Mouse (Mus musculus) left cerebral cortex, postnatal 36 days (tissue): ENCODE measurements around the gene Erlec1. TPM values are rescaled to one million over a fixed set of nuclear protein-coding genes. Genes with fewer than 3 reads are reported as not detected.

Source experiments
- DNase-seq, 2 experiments: peaks; one replicate each; pipeline ENCODE4 v3.0.0; 2021 to 2022; ENCODE audit warnings: low spot score in 2 of 2, mixed read lengths in 1 of 2
- intact Hi-C: fragments of 180-260 bp; cut with DNase I; formaldehyde crosslinking; loops from one replicate; pipeline ENCODE4 v1.15.1; 2025
- total RNA-seq, 2 experiments: library from RNA; stranded (reverse); gene quantifications; 2 replicates each; pipeline ENCODE4 v1.2.3; 2021

The Erlec1 gene
- 10 to 100 TPM; 62.5 to 62.6 TPM for total RNA-seq

DNA sequence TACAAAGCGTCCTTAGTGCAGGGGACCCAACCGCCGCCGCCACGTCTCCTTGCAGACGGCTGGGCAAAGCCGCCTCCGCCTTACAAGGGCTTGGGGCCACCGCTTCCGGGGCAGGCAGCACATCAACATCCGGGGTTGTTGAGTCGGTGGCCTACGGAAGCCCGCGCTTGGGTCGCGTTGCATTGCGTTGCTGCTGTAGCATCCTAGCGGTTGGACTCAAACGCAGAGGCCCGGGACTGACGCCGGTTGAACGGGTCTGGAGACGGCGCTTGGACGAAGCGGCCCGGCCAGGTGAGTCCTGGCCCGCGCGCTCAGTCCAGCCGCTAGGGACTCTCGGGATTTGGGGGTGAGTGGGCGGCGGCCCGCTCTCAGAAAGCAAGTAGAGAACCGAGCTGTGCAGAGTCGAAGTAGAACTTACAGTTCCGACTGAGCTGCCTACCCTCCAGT is at the start of gene Erlec1:
TSS of gene Erlec1 (minus strand) at position 57 of the 447 bp plus-strand sequence.
- intact Hi-C loops = loop anchor here (2.0 kb wide), 1 partner anchor 32 kb away; the partner anchor contains the start of gene Chac2
- DNase-seq = peak; percentile 90 to 92

DNA sequence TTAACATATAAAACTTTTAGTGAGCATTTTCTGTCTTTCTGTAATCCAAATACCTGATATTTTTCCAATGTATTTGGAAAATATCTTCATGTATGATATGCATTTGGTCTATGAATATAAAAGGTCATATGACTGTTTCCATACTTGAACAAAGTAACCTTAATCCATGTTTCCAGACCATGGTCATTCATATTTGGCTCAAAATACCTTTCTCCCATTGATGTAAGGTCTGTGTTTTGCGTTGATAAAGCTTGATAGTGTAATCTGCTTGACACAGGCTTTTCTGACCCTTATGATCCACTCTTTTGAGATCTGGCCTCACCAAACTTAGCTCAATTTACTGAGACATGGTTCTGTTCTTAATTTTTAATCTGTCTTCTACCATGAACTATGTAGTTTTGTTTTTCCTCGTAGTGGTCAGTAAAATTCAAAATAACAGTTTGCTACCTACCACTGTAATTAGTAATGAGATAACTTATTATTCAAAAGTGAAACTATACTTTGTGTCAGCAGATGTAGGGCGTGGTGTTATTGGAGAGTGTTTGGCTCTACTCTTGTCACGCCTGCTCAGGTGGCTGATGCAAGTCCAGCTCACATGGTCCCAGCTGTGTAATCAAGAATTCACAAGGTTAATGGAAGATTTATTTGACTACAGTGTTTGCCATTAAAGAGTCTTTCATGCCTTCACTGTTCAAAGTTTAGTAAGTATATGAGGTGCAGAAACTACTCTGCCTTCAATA is 47.2 kb upstream of the Erlec1 start:
- no peak for DNase-seq
- intact Hi-C loops = no loop called here

DNA sequence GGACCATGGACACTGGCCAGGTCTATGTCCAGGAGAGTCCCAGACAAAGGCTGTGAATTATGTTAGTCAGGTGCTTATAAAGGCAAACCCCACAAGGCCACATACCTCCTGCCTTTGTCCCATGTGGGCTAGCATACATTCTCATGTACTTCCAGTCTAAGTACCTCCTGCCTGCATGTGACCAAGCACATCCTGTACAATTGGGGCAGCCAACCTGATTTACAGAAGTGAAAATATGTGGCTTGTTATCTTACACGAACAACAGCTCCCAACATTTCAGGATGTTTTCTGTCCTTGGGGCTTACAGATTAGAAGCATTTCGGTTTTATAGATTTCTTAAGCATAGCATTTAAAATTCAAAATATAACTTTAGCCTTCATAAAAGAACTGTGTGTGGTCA is 45.9 kb upstream of the Erlec1 start:
- intact Hi-C loops = no loop called here
- no peak for DNase-seq

DNA sequence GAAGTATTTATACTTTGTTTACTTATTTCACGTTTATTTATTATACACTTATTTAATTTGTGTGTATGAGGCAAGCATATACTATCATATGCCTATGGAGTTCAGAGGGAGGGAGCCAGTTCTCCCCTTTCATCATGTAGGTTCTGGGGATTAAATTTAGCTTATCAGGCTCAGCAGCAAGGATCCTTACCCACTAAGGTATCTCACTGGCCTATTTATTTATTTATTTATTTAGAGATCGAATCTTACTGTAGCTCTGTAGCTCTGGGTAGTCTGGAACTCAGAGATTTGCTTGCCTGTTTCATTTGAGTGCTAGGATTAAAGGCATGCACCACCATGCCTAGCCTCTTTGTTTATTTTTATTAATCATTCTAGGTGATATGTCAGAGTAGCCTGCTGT is 44.6 kb upstream of the Erlec1 start:
- no peak for DNase-seq
- intact Hi-C loops = no loop called here

GRCm38 (mm10) chr11:30998199-30998598 is 44.1 kb upstream of the Erlec1 start:
- DNase-seq = no peak
- intact Hi-C loops = no loop called here

DNA sequence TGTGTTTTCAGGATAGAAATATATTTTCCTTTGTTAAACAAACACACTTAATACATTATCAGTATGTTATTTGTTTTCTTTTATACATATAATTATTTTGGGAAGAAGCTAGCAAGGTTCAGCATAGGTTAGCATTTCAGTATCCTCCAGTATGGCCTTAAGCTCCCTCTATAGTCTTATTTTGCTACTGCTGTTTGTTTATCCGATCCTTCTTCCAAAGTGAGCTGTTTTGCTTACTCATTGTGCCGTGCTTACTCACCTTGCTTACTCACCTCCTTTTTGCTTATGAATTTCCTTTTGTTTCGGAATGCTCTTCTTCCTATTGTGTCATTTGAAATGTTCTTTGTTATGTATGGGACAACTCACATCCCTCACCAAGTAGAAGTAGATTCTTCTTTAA is 42.5 kb upstream of the Erlec1 start:
- no peak for DNase-seq
- intact Hi-C loops = no loop called here

DNA sequence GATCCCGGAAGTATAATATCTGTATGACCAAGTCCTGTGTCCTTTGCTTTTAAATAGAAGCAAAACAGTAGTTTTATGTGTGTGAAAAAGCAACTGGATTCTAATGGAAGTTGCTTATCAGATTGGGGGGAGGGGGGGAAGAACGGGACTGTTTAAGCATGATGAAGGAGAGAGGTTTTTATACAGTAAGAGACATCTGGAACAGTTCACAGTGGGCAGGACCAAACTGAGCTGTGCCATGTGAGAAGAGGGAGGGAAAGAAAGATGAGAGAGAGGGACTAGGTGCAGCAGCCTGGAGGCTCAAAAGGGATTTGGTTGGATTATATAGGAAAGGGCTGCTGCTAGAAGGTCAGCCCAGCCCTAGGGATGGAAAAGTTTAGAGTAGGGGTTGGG is 32.5 kb upstream of the Erlec1 start:
- intact Hi-C loops = loop anchor here (2.0 kb wide), 1 partner anchor 32 kb away; the partner anchor contains the start of gene Erlec1
- no peak for DNase-seq

DNA sequence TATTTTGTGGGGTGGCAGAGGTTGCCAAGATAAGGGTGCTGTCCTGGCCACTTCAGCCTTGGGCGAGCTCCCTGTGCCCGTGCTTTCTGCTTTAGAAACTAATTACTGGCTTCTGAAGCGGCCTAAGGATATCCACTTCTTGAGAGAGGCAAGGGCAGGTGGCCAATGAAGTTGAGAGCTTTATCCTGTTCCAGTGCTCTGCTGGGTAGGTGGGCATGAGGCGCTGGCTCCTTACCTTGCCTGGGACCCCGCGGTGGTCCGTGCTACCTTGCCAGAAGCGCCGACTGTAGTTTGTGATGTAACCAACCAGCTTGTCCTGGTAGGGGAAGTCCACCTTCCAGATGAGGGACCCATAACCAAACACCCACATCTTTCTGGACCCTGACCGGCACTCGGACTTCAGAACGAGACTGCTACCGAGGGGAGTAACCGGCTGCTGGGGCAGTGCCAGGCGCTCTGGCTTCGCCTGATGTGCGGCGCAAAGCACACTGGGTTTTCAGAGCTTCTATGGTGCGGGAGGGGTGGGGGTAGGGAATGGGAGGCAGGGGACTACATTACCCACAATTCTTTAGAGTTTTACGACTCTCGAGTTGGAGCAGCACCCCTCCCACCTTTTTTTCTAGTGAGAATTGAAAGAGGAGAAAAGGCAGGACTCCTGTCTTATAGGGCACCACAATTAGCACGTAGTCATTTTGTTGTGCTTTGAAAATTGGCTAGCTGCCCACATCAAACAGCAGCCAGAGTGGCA is 31.9 kb upstream of the Erlec1 start, which contains the start of gene Chac2:
TSS of gene Chac2 (minus strand) at position 474 of the 748 bp plus-strand sequence.
- intact Hi-C loops = loop anchor here (2.0 kb wide), 1 partner anchor 31 kb away; the partner anchor contains the start of gene Erlec1
- DNase-seq = peak; percentile 86

- intact Hi-C loops = no loop called here
- no peak for DNase-seq
These were observed 31.1 kb upstream of the Erlec1 start for GRCm38 (mm10) chr11:30985237-30985636.

- DNase-seq = peak; percentile 30
- intact Hi-C loops = loop anchor here (2.0 kb wide), 1 partner anchor 33 kb away; the partner anchor contains the start of gene Chac2
These were observed 523 bp downstream of the Erlec1 start for GRCm38 (mm10) chr11:30953469-30954154.

DNA sequence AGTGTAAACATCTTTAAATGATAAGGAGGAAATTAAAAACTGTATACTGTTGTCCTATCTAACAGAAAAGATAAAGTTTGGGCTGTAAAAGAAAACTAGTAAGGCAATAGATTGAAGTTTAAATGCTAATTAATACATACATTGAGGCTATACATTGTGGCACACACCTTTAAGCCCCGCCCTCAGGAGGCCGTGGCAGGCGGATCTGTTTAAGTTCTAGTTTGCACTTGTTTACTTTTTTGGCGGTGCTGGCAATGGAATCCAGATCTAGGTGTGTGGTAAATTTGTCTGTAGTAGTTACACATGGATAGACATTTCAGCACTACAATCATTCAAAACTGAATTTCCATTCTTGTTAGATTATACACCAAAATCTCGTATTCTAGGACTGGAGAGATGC is 1.3 kb downstream of the Erlec1 start:
- no peak for DNase-seq
- intact Hi-C loops = no loop called here

DNA sequence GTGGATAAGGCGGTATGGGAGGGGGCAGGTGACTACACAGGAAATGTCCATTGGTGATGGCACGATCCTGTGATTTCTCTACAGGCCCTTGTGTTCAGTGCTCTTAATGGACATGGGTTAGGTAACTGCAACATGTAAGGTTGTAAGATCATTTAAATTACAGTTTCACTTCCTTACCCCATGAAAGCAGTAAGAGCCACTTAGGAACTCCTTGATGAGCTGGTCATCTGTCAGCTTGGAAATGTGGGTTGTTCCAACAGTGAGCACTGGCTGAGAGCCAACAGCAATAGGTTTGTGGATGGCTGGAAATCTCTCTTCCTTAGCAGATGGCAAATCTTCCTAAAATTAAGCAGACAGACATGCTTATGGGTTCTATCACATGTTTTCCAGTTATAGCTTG is 10.6 kb downstream of the Erlec1 start:
- DNase-seq = no peak
- intact Hi-C loops = no loop called here

DNA sequence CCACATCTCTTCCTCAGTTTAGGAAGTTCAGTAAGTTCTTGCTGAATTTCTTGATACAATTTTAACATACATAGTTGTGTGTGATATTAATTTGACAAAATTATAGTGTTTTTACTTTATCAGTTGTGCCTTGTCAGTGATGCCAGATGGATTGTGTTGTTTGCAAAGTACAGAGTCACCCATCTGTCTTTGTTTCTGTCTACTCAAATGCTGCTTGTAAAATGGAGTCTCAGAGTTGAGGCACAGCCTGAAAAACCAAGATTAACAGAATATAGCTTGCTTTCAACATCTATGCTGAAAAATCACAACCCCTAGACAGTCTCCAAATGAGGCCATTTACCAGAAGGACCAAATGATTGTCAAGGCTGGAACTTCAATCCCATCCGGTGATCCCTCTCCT is 25.6 kb downstream of the Erlec1 start:
- DNase-seq = no peak
- intact Hi-C loops = no loop called here

- intact Hi-C loops = no loop called here
- DNase-seq = no peak
These were observed 26.1 kb downstream of the Erlec1 start for GRCm38 (mm10) chr11:30928079-30928478.

DNA sequence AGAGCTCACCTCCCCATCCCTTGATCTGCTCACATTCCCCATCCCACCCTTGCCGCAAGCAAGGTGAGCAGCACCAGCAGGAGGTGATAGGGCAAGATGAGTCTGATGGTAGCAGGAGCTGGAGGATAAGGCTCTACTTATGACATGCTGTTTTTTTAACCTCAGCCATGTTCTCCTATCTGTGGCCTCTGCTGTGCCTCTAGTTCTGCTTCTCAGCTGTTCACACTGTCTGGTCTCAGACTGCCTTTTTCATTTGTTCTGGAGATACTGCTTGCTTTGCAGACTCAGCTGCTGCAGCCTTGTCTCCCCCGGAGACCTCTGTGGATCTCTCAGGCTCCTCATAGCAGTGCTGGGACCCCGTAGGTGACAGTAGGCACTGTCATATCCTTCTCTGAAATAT is 30.9 kb downstream of the Erlec1 start:
- intact Hi-C loops = no loop called here
- DNase-seq = no peak

- intact Hi-C loops = no loop called here
- no peak for DNase-seq
These were observed 33.5 kb downstream of the Erlec1 start for GRCm38 (mm10) chr11:30920641-30921040.

- intact Hi-C loops = no loop called here
- no peak for DNase-seq
These were observed 41.8 kb downstream of the Erlec1 start for GRCm38 (mm10) chr11:30912311-30912710.

GRCm38 (mm10) chr11:30899312-30899711 is 54.8 kb downstream of the Erlec1 start:
- intact Hi-C loops = no loop called here
- DNase-seq = no peak

GRCm38 (mm10) chr11:30896201-30896600 is 57.9 kb downstream of the Erlec1 start:
- no peak for DNase-seq
- intact Hi-C loops = no loop called here

- no peak for DNase-seq
- intact Hi-C loops = loop anchor here (5.0 kb wide), 1 partner anchor 211 kb away; no protein-coding TSS in a partner anchor
These were observed 66.0 kb downstream of the Erlec1 start for GRCm38 (mm10) chr11:30888153-30888552.
